Mouse (Mus musculus) gastrocnemius, adult 2 months (tissue): ENCODE measurements at regions not wholly inside any gene's neighbourhood (a gene's known extent, or its start where the extent isn't known, plus 50 kb on each side); places are given as distances from the start of the nearest gene placed in this dataset.

Source experiments
- DNase-seq: peaks from one replicate; pipeline ENCODE4 v3.0.0; 2022
- H3K27ac ChIP-seq: fragments of 200-600 bp; 2 replicates; pipeline ENCODE4 v1.8.1; 2022; ENCODE audit warnings: mild to moderate bottlenecking
- H3K4me3 ChIP-seq: fragments of 200-600 bp; 2 replicates; pipeline ENCODE4 v1.8.1; 2022; ENCODE audit warnings: mild to moderate bottlenecking, moderate library complexity
- CTCF ChIP-seq: fragments of 200-600 bp; IDR thresholded peaks from 2 replicates; pipeline ENCODE4 v1.8.1; 2022; ENCODE audit warnings: antibody characterized with exemption, mild to moderate bottlenecking, moderate library complexity
- intact Hi-C: fragments of 180-260 bp; cut with DNase I; formaldehyde crosslinking; loops from one replicate; pipeline ENCODE4 v1.15.1; 2025

- Histone ChIP-seq H3K4me3 (no peak overlapping the region), H3K27ac (no peak overlapping the region)
- DNase-seq: no peak
- TF ChIP-seq CTCF: no peak
- intact Hi-C loops: no loop called here
Observed at GRCm38 (mm10) chr13:101860704-101861103, 92.7 kb upstream of the Pik3r1 start.

GRCm38 (mm10) chr13:101862011-101862410, 94.0 kb upstream of the Pik3r1 start:
- H3K4me3 ChIP-seq: no peak overlapping the region
- H3K27ac ChIP-seq: no peak overlapping the region
- intact Hi-C loops: no loop called here
- TF ChIP-seq CTCF: no peak
- DNase-seq: no peak

GRCm38 (mm10) chr13:101863015-101863414, 95.0 kb upstream of the Pik3r1 start:
- H3K27ac ChIP-seq: no peak overlapping the region
- intact Hi-C loops: no loop called here
- no peak for DNase-seq
- TF ChIP-seq CTCF: no peak
- H3K4me3 ChIP-seq: no peak overlapping the region

GRCm38 (mm10) chr13:101863602-101864001, 95.6 kb upstream of the Pik3r1 start:
- no peak for TF ChIP-seq CTCF

GRCm38 (mm10) chr13:101866843-101867242, 98.8 kb upstream of the Pik3r1 start:
- no peak for TF ChIP-seq CTCF
- intact Hi-C loops: no loop called here
- Histone ChIP-seq H3K27ac (no peak overlapping the region), H3K4me3 (no peak overlapping the region)
- no peak for DNase-seq

More at GRCm38 (mm10) chr13:101863602-101864001, 95.6 kb upstream of the Pik3r1 start:
- no peak overlapping the region for H3K4me3 ChIP-seq
- intact Hi-C loops: no loop called here
- H3K27ac ChIP-seq: no peak overlapping the region
- DNase-seq: no peak

- intact Hi-C loops: no loop called here
- no peak for TF ChIP-seq CTCF
- H3K4me3 ChIP-seq: no peak overlapping the region
- no peak for DNase-seq
- no peak overlapping the region for H3K27ac ChIP-seq
Observed at GRCm38 (mm10) chr13:101874761-101875160, 106.7 kb upstream of the Pik3r1 start.

GRCm38 (mm10) chr13:101876069-101876468, 108.1 kb upstream of the Pik3r1 start:
- Histone ChIP-seq H3K27ac (no peak overlapping the region), H3K4me3 (no peak overlapping the region)
- no peak for TF ChIP-seq CTCF
- no peak for DNase-seq
- intact Hi-C loops: no loop called here

GRCm38 (mm10) chr13:101876601-101877000, 108.6 kb upstream of the Pik3r1 start:
- intact Hi-C loops: no loop called here
- no peak for DNase-seq
- TF ChIP-seq CTCF: no peak
- Histone ChIP-seq H3K27ac (no peak overlapping the region), H3K4me3 (no peak overlapping the region)

- DNase-seq: no peak
- H3K27ac ChIP-seq: peak overlapping the region; percentile 54; the same call in 1 of the 2 replicates
- no peak for TF ChIP-seq CTCF
- H3K4me3 ChIP-seq: no peak overlapping the region
- intact Hi-C loops: no loop called here
Observed at GRCm38 (mm10) chr13:101878168-101878567, 110.2 kb upstream of the Pik3r1 start.

- intact Hi-C loops: no loop called here
- Histone ChIP-seq H3K4me3 (no peak overlapping the region), H3K27ac (peak overlapping the region; percentile 64)
- no peak for TF ChIP-seq CTCF
- no peak for DNase-seq
Observed at GRCm38 (mm10) chr13:101879561-101880081, 111.6 kb upstream of the Pik3r1 start.

GRCm38 (mm10) chr13:101883177-101883576, 115.2 kb upstream of the Pik3r1 start:
- H3K4me3 ChIP-seq: no peak overlapping the region
- H3K27ac ChIP-seq: no peak overlapping the region
- intact Hi-C loops: no loop called here
- TF ChIP-seq CTCF: no peak
- no peak for DNase-seq

GRCm38 (mm10) chr13:101884752-101885151, 116.7 kb upstream of the Pik3r1 start:
- no peak overlapping the region for H3K4me3 ChIP-seq
- H3K27ac ChIP-seq: no peak overlapping the region
- TF ChIP-seq CTCF: no peak
- no peak for DNase-seq
- intact Hi-C loops: no loop called here

- no peak overlapping the region for H3K4me3 ChIP-seq
- no peak for TF ChIP-seq CTCF
- intact Hi-C loops: no loop called here
Observed at GRCm38 (mm10) chr13:101891473-101891872, 123.5 kb upstream of the Pik3r1 start.

GRCm38 (mm10) chr13:101893035-101893600, 125.1 kb upstream of the Pik3r1 start:
- no peak for DNase-seq
- intact Hi-C loops: no loop called here
- TF ChIP-seq CTCF: no peak
- H3K4me3 ChIP-seq: no peak overlapping the region
- H3K27ac ChIP-seq: 0 out of 2 replicates have a peak overlapping the region, but pooled peaks have one; percentile 24

More at GRCm38 (mm10) chr13:101891473-101891872, 123.5 kb upstream of the Pik3r1 start:
- DNase-seq: no peak
- no peak overlapping the region for H3K27ac ChIP-seq
